Mouse (Mus musculus) MEL-GATA-1-ER (cell line): ENCODE results near the gene Hils1.

Experiments used
- DNase-seq: peaks from one replicate; pipeline ENCODE4 v3.0.0-alpha.2; 2012; ENCODE audit warnings: low read depth; ENCODE audit errors: extremely low read depth

The Hils1 gene

GRCm38 (mm10) chr11:94967419-94967818 lies at the start of gene Hils1:
TSS of gene Hils1 (plus strand) at chr11:94967593.
- no peak for DNase-seq

- DNase-seq: no peak
Measured at GRCm38 (mm10) chr11:94917717-94918116, 49.7 kb upstream of the Hils1 start.

GRCm38 (mm10) chr11:94920996-94921401 lies 46.4 kb upstream of the Hils1 start:
- DNase-seq: no peak

DNA sequence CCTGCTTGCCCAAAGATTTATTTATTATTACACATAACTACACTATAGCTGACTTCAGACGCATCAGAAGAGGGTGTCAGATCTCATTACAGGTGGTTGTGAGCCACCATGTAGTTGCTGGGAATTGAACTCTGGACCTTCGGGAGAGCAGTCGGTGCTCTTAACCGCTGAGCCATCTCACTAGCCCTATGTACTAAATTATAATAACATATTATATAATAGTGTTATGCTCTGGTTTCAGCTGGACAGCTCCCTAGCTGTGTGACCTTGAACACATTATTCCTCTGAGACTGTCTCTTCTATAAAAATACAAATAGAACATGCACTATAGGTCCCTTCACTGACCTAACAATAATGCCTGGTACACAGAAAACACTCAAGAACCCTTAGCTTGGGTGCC lies 42.4 kb upstream of the Hils1 start:
- DNase-seq: no peak

DNA sequence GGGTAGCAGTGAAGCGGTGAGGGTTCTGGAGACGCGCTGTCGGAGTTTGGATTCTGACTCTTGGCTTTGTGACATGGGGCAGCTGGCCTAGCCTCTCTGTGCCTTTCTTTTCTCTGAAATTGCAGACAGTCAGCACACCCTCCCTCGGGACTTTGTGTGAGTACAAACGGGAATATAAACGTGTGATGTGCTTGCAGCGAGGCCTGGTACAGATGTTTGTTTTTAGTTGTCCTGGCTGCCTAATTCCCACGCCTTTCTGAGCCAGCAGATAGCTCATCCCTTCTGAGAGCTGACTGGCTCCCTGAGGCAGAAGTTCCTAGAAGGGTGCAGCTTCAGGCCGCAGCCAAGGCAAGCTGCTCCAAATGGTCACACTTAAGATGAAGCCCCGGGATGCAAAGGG lies 41.0 kb upstream of the Hils1 start:
- no peak for DNase-seq

GRCm38 (mm10) chr11:94927771-94928291 lies 39.6 kb upstream of the Hils1 start:
- no peak for DNase-seq

- no peak for DNase-seq
Measured at GRCm38 (mm10) chr11:94928820-94929219, 38.6 kb upstream of the Hils1 start.

DNA sequence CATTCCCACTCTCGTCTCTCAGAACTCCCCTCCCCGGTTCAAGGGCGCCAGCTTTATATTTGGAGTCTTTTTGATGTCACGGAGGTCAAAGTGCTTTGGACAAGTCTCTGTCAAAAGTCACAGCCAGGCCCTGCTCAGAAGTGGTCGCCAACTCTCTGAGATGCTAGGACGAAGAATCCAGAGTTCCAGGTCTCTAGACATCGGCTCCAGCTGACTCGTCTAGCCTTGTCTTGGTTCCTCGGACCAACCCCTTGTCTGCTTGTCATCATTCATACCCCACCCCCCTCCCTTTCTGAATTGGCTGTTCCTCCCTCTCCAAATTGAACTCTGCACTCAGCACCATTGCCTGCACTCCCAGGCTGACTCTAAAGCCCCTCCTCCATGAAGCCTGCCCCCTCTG lies 37.8 kb upstream of the Hils1 start:
- DNase-seq: no peak

- DNase-seq: no peak
Measured at GRCm38 (mm10) chr11:94930151-94930550, 37.2 kb upstream of the Hils1 start.

- no peak for DNase-seq
Measured at GRCm38 (mm10) chr11:94933584-94933983, 33.8 kb upstream of the Hils1 start.

GRCm38 (mm10) chr11:94934526-94934925 lies 32.9 kb upstream of the Hils1 start:
- no peak for DNase-seq

GRCm38 (mm10) chr11:94936045-94936444 lies 31.3 kb upstream of the Hils1 start, which contains the start of gene Col1a1:
TSS of gene Col1a1 (plus strand) at chr11:94936224.
- no peak for DNase-seq

GRCm38 (mm10) chr11:94936851-94937295 lies 30.5 kb upstream of the Hils1 start:
- peak; percentile 68 for DNase-seq

DNA sequence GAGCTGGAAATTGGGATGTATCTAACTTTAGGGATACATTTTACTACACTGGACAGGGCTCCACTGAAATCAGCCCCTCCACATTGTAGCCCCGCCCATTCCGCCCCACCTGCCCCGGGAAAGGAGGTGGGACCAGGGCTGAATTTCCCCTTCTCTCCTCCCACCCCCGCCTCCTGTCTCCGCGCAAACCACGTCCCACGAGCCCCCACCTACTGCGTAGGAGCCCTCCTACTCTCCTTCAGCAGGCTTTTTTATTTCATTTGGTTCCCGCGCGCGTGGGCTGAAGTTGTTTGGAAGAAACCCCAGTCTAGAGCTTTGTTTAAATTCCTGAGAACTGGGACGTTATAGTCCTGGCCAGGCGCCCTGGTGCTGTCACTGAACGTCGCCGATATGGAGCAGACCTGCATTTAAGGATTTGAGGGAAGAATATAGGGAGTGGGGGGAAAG lies 30.0 kb upstream of the Hils1 start:
- DNase-seq: no peak

- DNase-seq: no peak
Measured at GRCm38 (mm10) chr11:94937787-94938186, 29.6 kb upstream of the Hils1 start.

- DNase-seq: no peak
Measured at GRCm38 (mm10) chr11:94938296-94938695, 29.1 kb upstream of the Hils1 start.

DNA sequence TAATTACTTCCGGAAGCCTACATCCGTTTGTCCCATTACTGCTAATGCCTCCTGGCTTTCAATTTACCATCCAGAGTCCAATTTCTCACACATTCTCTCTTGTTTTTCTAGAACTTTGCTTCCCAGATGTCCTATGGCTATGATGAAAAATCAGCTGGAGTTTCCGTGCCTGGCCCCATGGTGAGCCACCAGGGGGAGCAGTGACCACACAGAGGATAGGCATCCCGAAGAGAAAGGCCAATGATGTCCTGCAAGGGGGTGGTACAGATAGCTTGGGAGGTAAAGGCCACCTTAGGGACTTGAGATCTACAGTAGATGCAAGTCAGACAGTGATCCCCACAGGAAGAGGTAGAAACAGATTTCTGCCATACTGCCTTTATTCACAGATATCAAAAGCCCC lies 28.1 kb upstream of the Hils1 start:
- no peak for DNase-seq

DNA sequence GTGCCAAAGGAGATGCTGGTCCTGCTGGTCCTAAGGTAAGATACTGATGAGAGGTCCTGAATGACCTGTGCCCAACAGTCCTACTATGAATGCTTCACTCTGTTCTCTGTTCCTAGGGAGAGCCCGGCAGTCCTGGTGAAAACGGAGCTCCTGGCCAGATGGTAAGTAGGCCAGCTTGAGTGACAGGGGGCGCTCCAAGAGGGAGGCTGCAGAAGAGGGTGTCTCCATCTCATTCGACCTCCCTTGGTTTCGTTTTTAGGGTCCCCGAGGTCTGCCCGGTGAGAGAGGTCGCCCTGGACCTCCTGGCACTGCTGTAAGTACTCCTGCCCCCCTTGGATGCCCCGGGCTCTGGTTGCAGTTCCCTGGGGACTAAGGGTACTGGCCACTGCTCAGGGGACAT lies 26.3 kb upstream of the Hils1 start:
- no peak for DNase-seq

DNA sequence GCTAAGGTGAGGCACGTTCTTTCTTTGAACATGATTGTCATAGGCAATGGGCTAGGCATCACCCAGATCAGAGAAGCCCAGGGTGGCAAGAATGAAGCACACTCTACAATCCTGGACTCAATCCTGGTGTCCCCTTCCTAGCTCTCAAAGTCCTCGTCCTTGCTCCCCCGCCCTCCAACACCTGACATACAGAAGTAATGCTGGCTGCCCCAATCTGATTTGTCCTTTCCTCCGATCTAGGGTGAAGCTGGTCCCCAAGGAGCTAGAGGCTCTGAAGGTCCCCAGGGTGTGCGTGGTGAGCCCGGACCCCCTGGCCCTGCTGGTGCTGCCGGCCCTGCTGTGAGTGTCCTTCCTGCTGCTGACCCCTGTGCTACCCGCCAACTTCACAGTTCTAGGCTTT lies 25.6 kb upstream of the Hils1 start:
- no peak for DNase-seq

GRCm38 (mm10) chr11:94942282-94943023 lies 24.9 kb upstream of the Hils1 start:
- DNase-seq: no peak

DNA sequence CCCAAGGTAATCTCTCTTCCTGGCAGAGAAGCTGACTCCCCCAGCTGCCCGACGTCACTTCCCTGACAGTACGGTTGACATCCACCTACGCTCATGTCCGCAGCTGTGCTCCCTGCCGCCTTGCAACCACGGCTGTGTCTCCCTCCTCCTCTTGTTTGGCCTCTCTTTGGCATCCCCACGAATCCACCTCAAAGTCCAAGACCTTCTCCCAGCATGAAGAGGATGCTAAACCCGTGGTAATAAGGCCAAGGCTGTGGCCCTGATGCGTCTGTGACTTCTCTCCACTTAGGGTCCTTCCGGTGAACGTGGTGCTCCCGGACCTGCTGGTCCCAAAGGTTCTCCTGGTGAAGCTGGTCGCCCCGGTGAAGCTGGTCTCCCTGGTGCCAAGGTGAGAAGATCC lies 24.3 kb upstream of the Hils1 start:
- DNase-seq: no peak

GRCm38 (mm10) chr11:94944295-94944694 lies 23.1 kb upstream of the Hils1 start:
- DNase-seq: no peak

DNA sequence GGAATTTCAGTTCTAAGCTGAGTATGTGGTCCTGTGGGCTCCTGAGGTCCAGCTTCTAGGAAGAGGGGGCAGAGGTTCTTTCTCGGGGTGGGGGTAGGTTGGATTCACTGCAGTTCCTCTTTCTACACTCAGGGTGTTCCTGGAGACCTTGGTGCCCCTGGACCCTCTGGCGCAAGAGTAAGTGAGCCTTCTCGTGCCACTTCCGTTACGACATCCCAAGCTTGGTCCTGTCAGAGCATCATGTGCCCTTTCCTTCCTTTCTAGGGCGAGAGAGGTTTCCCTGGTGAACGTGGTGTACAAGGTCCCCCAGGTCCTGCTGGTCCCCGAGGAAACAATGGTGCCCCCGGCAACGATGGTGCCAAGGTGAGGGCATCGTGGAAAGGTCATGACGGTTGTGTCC lies 22.2 kb upstream of the Hils1 start:
- DNase-seq: no peak
